Mouse (Mus musculus) midbrain, embryonic 14.5 days (tissue): ENCODE measurements at regions not wholly inside any gene's neighbourhood (a gene's known extent, or its start where the extent isn't known, plus 50 kb on each side); places are given as distances from the start of the nearest gene placed in this dataset.
A peak's percentile ranks its signal among the peaks of the same experiment; 100 is the strongest.

Source experiments
- ATAC-seq: fragments of 200-750 bp; cut with Nextera tagmentation; 2 replicates; pipeline ENCODE4 v1.8.0; 2017; ENCODE audit warnings: moderate number of reproducible peaks, moderate library complexity; ENCODE audit not compliant: low FRiP score, low TSS enrichment
- DNase-seq: peaks from one replicate; pipeline ENCODE4 v3.0.0-alpha.2; 2015
- H3K27ac ChIP-seq: fragments of 300-500 bp; sonication (generic); replicated peaks from 2 replicates; pipeline ENCODE4 v1.5.1; 2014; ENCODE audit warnings: mild to moderate bottlenecking, low read depth, low read length, moderate library complexity
- H3K27me3 ChIP-seq: fragments of 300-500 bp; sonication (generic); 2 replicates; pipeline ENCODE4 v1.6.1; 2014; ENCODE audit warnings: low read length, control low read depth, mixed read lengths; ENCODE audit not compliant: control insufficient read depth, insufficient read depth
- H3K36me3 ChIP-seq: fragments of 300-500 bp; sonication (generic); 2 replicates; pipeline ENCODE4 v1.6.1; 2014; ENCODE audit warnings: low read length, control low read depth; ENCODE audit not compliant: control insufficient read depth, insufficient read depth
- H3K4me1 ChIP-seq: fragments of 300-500 bp; sonication (generic); 2 replicates; pipeline ENCODE4 v1.6.1; 2014; ENCODE audit warnings: mild to moderate bottlenecking, antibody characterized with exemption, low read length, control low read depth; ENCODE audit not compliant: control insufficient read depth, insufficient read depth
- H3K4me2 ChIP-seq: fragments of 300-500 bp; sonication (generic); 2 replicates; pipeline ENCODE4 v1.6.1; 2014; ENCODE audit warnings: mild to moderate bottlenecking, low read length, moderate library complexity
- H3K4me3 ChIP-seq: fragments of 300-500 bp; sonication (generic); replicated peaks from 2 replicates; pipeline ENCODE4 v1.5.1; 2014; ENCODE audit warnings: low read depth, low read length
- H3K9ac ChIP-seq: fragments of 300-500 bp; sonication (generic); replicated peaks from 2 replicates; pipeline ENCODE4 v1.6.1; 2014; ENCODE audit warnings: mild to moderate bottlenecking, low read length, moderate library complexity
- H3K9me3 ChIP-seq: fragments of 300-500 bp; sonication (generic); 2 replicates; pipeline ENCODE4 v1.6.1; 2016; ENCODE audit warnings: low read length, control low read depth, mixed read lengths; ENCODE audit not compliant: control insufficient read depth
- WGBS: fragments of 180-500 bp; shearing (Covaris S2); extraction: QIAGEN DNeasy Blood & Tissue Kit; methylation state at CpG from one replicate; pipeline ENCODE4 v1.1.7; 2014; 5-methylcytosine and 5-hydroxymethylcytosine counted together

DNA sequence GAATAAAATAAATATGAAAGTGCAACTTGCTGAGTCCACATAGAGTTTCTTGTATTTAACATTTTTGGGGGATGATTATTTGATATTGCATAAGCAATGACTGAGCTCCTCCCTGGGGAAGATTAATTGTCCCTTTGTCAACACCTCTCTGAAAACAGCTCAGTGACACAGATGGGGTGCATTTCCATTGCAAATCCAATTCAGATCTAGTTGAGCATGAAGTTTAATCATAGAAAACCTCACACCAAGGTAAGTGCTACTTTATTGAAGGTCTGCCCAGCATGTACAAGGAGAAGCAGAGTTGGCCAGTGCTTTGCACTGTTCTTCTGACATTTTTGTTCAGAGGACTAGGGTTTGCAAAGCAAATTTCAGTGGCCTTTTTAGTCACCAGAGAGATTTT lies 827.5 kb upstream of the Cdh6 start:
- DNase-seq = no peak

DNA sequence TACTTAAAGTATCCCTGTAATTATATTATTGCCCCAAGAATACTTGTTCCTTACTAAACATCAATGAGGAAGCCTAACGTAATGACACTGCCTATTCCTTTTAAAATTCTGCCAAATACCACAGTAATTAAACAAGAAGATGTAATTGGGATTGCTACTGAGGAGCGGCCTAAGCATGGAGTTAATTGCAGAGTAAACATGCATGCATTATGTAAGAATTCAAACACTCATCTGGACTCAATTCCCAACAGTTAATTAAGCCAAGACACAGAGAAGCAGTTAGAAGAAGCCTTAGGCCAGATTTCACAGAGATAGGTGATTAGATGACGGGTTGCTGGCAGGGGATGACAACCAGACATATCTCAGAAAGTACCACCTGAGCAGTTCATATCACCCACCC lies 816.3 kb upstream of the Cdh6 start:
- Histone ChIP-seq H3K9me3 (no peaks in the 10 kb centered on the region), H3K4me3 (no peak overlapping the region), H3K4me2 (no peak overlapping the region), H3K27me3 (no peaks in the 10 kb centered on the region), H3K27ac (no peak overlapping the region), H3K9ac (no peak overlapping the region), H3K36me3 (no peaks in the 10 kb centered on the region), H3K4me1 (no peaks in the 10 kb centered on the region)
- WGBS = 68% methylated on average over 3 of the region's 3 CpGs
- no peak for ATAC-seq
- no peak for DNase-seq

More for the DNA sequence above, 827.5 kb upstream of the Cdh6 start:
- Histone ChIP-seq H3K4me1 (no peaks in the 10 kb centered on the region), H3K4me3 (no peak overlapping the region), H3K27ac (no peak overlapping the region), H3K9me3 (no peaks in the 10 kb centered on the region), H3K4me2 (no peak overlapping the region), H3K9ac (no peak overlapping the region), H3K27me3 (no peaks in the 10 kb centered on the region), H3K36me3 (no peaks in the 10 kb centered on the region)
- no peak for ATAC-seq

DNA sequence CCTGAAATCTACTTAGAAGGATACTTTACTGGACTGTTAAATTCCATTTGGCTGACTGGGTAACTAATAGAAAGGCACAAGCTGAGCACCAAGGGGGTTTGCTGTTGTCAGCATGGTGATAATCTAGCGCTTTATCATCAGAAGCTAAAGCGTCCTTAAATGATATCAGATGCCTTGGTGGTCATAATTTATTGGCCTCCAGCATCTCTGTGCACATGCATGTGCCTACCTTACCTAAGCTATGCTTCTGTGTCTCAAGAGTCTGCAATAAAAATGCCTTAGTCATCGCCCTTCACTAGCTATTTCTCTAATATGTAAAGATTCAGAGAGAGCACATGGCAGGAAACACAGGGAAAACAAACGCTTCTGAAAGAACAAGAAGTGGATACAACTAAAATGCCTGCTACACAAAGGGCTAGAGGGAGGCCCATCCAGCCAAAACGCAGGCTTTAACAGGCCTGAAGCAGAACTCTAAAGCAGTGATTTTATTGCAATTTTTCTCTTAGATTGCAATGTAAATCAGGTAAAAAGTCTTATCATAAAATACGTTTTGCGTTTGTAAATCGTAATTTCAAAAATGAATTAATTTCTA lies 815.5 kb upstream of the Cdh6 start:
- H3K9ac ChIP-seq = no peak overlapping the region
- H3K36me3 ChIP-seq = no peaks in the 10 kb centered on the region
- no peaks in the 10 kb centered on the region for H3K9me3 ChIP-seq
- H3K4me1 ChIP-seq = no peaks in the 10 kb centered on the region
- no peak overlapping the region for H3K4me2 ChIP-seq
- DNase-seq = no peak
- ATAC-seq = no peak
- WGBS = 66% methylated on average over 8 of the region's 8 CpGs
- no peak overlapping the region for H3K27ac ChIP-seq
- no peaks in the 10 kb centered on the region for H3K27me3 ChIP-seq
- H3K4me3 ChIP-seq = no peak overlapping the region

DNA sequence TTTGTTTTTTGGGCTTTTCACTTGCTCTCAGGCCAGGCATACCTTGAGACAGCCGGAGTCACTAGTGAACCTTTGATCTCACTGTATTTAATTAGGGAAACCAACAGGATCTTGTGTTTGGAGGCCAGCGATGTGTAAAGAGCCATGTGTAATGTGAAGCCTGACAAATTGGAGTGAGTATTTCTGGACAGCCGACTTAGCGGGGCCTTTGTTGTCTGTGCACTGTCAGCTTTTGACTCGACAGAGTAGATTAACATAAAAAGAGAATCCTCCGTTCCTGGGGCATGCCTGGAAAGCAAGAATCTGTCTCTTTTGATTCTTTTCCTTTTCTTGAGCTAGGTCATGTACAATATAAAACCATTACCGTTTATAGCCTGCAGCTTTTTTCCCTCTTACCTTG lies 796.3 kb upstream of the Cdh6 start:
- Histone ChIP-seq H3K4me3 (no peak overlapping the region), H3K27me3 (no peaks in the 10 kb centered on the region), H3K27ac (no peak overlapping the region), H3K4me1 (0 out of 2 replicates have a peak, but pooled peaks cover 4% of the 10 kb centered on the region), H3K9ac (no peak overlapping the region), H3K4me2 (peak overlapping the region; percentile 33), H3K36me3 (no peaks in the 10 kb centered on the region), H3K9me3 (no peaks in the 10 kb centered on the region)
- WGBS = under 1% methylated on average over 7 of the region's 7 CpGs
- DNase-seq (peak; percentile 79), ATAC-seq (peak; percentile 92)
